Comparison of ENCODE assay signal across 20 mouse cellular contexts in the genomic region with DNA sequence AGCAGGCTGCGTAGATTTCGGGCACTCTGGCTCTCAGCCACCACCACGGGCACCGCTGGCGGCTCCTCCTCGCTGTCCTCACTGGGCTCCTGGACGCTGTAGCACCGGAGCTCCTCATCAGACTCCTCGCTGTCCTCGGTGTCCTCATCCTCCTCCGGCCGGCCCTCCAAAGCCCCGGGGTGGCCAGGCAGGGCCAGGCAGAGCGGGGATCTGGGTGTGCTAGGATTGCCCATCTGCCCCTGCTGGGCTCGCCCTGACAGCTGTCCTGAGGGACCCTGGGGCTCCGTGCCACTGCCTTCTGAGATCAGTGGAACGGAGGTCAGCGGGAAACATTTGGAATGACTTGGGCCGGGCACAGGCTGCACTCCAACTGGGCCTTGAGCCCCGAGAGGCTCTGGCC. TPM values are rescaled to one million over a fixed set of nuclear protein-coding genes. Genes with fewer than 3 reads are reported as not detected.
DNase-seq lines count a peak whose midpoint lies in the region; ATAC-seq and TF ChIP-seq lines count a peak whose summit lies in the region.
"Had no signal": no experiment of that assay in that cellular context is flagged by ENCODE, and none has a peak within 500 bp of the region (broad histone marks: within the 10 kb centered on the region; RNA-seq: fewer than 3 reads in every experiment).

No protein-coding gene starts in this region.

- no peaks in the 10 kb centered on the region for H3K27me3 ChIP-seq in cerebellum, adult 2 months (ENCODE audit: control insufficient read depth, insufficient read depth, low read length)
- H3K27me3 ChIP-seq in hindbrain, embryonic 12.5 days = peaks cover 19% of the 10 kb centered on the region
- H3K27me3 ChIP-seq in hindbrain, embryonic 16.5 days (replicated peaks; ENCODE audit: control insufficient read depth, insufficient read depth, low read length) = no peaks in the 10 kb centered on the region
- peaks cover 6% of the 10 kb centered on the region; the same call in 1 of the 2 replicates for H3K27me3 ChIP-seq in neural tube, embryonic 13.5 days
- H3K27me3 ChIP-seq in neural tube, embryonic 15.5 days (replicated peaks) = no peaks in the 10 kb centered on the region; the same call in 1 of the 2 replicates
- H3K27me3 ChIP-seq: embryonic facial prominence, embryonic 15.5 days had no signal

- no peak overlapping the region; the same call in 1 of the 2 replicates for H3K27ac ChIP-seq in cerebellum, adult 2 months (ENCODE audit: insufficient read depth, low read length)
- H3K27ac ChIP-seq in hindbrain, embryonic 12.5 days = 0 out of 2 replicates have a peak overlapping the region, but pooled peaks have one; percentile 17
- H3K27ac ChIP-seq in hindbrain, embryonic 16.5 days (ENCODE audit: low read depth, low read length) = no peak overlapping the region
- no peak overlapping the region for H3K27ac ChIP-seq in neural tube, embryonic 13.5 days (replicated peaks)
- H3K27ac ChIP-seq in neural tube, embryonic 15.5 days (replicated peaks) = no peak overlapping the region
- H3K27ac ChIP-seq: embryonic facial prominence, embryonic 15.5 days; macrophage had no signal

- no peak overlapping the region for H3K4me3 ChIP-seq in cerebellum, adult 2 months (replicated peaks; ENCODE audit: insufficient read depth, low read depth, low read length)
- no peak overlapping the region for H3K4me3 ChIP-seq in hindbrain, embryonic 12.5 days
- no peak overlapping the region for H3K4me3 ChIP-seq in hindbrain, embryonic 16.5 days (ENCODE audit: low read length)
- no peak overlapping the region for H3K4me3 ChIP-seq in neural tube, embryonic 13.5 days
- no peak overlapping the region for H3K4me3 ChIP-seq in neural tube, embryonic 15.5 days (replicated peaks)
- H3K4me3 ChIP-seq: embryonic facial prominence, embryonic 15.5 days had no signal

- no peak overlapping the region for H3K4me2 ChIP-seq in hindbrain, embryonic 12.5 days (replicated peaks)
- no peak overlapping the region for H3K4me2 ChIP-seq in hindbrain, embryonic 16.5 days (ENCODE audit: low read length)
- no peak overlapping the region for H3K4me2 ChIP-seq in neural tube, embryonic 13.5 days
- no peak overlapping the region for H3K4me2 ChIP-seq in neural tube, embryonic 15.5 days
- H3K4me2 ChIP-seq: embryonic facial prominence, embryonic 15.5 days; heart, embryonic 11.5 days had no signal

- no peak for TF ChIP-seq POLR2A in cerebellum, adult 2 months (IDR thresholded peaks at IDR 0.05; ENCODE audit: borderline replicate concordance, insufficient read depth, low read length)

- 11% methylated on average over 20 of the region's 20 CpGs for WGBS in cerebellum, adult 2 months
- WGBS in hindbrain, embryonic 12.5 days = 85% methylated on average over 18 of the region's 20 CpGs
- 77% methylated on average over 20 of the region's 20 CpGs for WGBS in hindbrain, embryonic 16.5 days
- 88% methylated on average over 20 of the region's 20 CpGs for WGBS in neural tube, embryonic 13.5 days
- 78% methylated on average over 20 of the region's 20 CpGs for WGBS in neural tube, embryonic 15.5 days

- H3K36me3 ChIP-seq in hindbrain, embryonic 12.5 days = peaks cover 4% of the 10 kb centered on the region; the same call in 1 of the 2 replicates
- H3K36me3 ChIP-seq in hindbrain, embryonic 16.5 days (ENCODE audit: control insufficient read depth, insufficient read depth, low read length) = peaks cover 27% of the 10 kb centered on the region
- peaks cover 67% of the 10 kb centered on the region for H3K36me3 ChIP-seq in neural tube, embryonic 13.5 days
- peaks cover 64% of the 10 kb centered on the region for H3K36me3 ChIP-seq in neural tube, embryonic 15.5 days
- H3K36me3 ChIP-seq: embryonic facial prominence, embryonic 15.5 days had no signal

- peak; percentile 45 to 58 for DNase-seq in cerebellum, adult 2 months
- DNase-seq in cerebellum, adult 9-10 months = no peak
- DNase-seq in frontal cortex, postnatal 36 days (ENCODE audit: low spot score in 2 of 2) = no peak
- DNase-seq: gastrocnemius, postnatal 10 days; heart, adult 11 months; kidney, adult 11 months; left cerebral cortex, postnatal 4 days; liver; retina, postnatal 1 day; right cerebral cortex, postnatal 25 days; spleen, adult 18-20 months had no signal

- H3K9me3 ChIP-seq in hindbrain, embryonic 12.5 days (replicated peaks) = no peaks in the 10 kb centered on the region
- H3K9me3 ChIP-seq in hindbrain, embryonic 16.5 days (ENCODE audit: control insufficient read depth, low read length) = no peaks in the 10 kb centered on the region
- no peaks in the 10 kb centered on the region for H3K9me3 ChIP-seq in neural tube, embryonic 13.5 days
- H3K9me3 ChIP-seq in neural tube, embryonic 15.5 days (replicated peaks) = no peaks in the 10 kb centered on the region
- H3K9me3 ChIP-seq: embryonic facial prominence, embryonic 15.5 days had no signal

- TF ChIP-seq CTCF in cerebellum, adult 2 months (IDR thresholded peaks at IDR 0.05; ENCODE audit: borderline replicate concordance, insufficient read depth, low read depth, low read length) = no peak

- H3K9ac ChIP-seq in hindbrain, embryonic 12.5 days = no peak overlapping the region
- H3K9ac ChIP-seq in hindbrain, embryonic 16.5 days (ENCODE audit: low read depth, low read length) = no peak overlapping the region
- 0 out of 2 replicates have a peak overlapping the region, but pooled peaks have one; percentile 17 for H3K9ac ChIP-seq in neural tube, embryonic 13.5 days
- H3K9ac ChIP-seq in neural tube, embryonic 15.5 days (replicated peaks) = no peak overlapping the region
- H3K9ac ChIP-seq: embryonic facial prominence, embryonic 15.5 days had no signal

- ATAC-seq in hindbrain, embryonic 12.5 days (ENCODE audit: low FRiP score) = no peak
- no peak for ATAC-seq in hindbrain, embryonic 16.5 days
- no peak for ATAC-seq in neural tube, embryonic 13.5 days (ENCODE audit: low read depth)
- ATAC-seq in neural tube, embryonic 15.5 days (ENCODE audit: low FRiP score) = no peak
- ATAC-seq: forebrain, embryonic 14.5 days; lung, postnatal 0 days had no signal

- peaks cover 68% of the 10 kb centered on the region for H3K4me1 ChIP-seq in cerebellum, adult 2 months (ENCODE audit: control insufficient read depth, insufficient read depth, low read length)
- H3K4me1 ChIP-seq in hindbrain, embryonic 12.5 days = peaks cover 28% of the 10 kb centered on the region
- peaks cover 9% of the 10 kb centered on the region for H3K4me1 ChIP-seq in hindbrain, embryonic 16.5 days (ENCODE audit: control insufficient read depth, insufficient read depth, low read depth, low read length)
- peaks cover 26% of the 10 kb centered on the region for H3K4me1 ChIP-seq in neural tube, embryonic 13.5 days (replicated peaks)
- H3K4me1 ChIP-seq in neural tube, embryonic 15.5 days = peaks cover 18% of the 10 kb centered on the region

RNA-seq across cellular contexts. Expression of a gene that starts 37.0 kb away (rescaled TPM):
- polyA plus RNA-seq in cerebellum, adult 2 months (2012; rRNA removed) = 296 and 298 TPM in 2 replicates
- polyA plus RNA-seq in hindbrain, embryonic 12.5 days (2016; fragmentation: Nextera tagmentation; extraction: Ambion mirVana) = 12.6 and 13.5 TPM in 2 replicates
- polyA plus RNA-seq in hindbrain, embryonic 16.5 days (2015; fragmentation: Nextera tagmentation; extraction: Ambion mirVana) = 35.6 and 46.6 TPM in 2 replicates
- polyA plus RNA-seq in neural tube, embryonic 13.5 days (2015; fragmentation: Nextera tagmentation; extraction: Ambion mirVana) = 28.2 and 34.2 TPM in 2 replicates
- 38.2 and 46.2 TPM in 2 replicates for polyA plus RNA-seq in neural tube, embryonic 15.5 days (2015; fragmentation: Nextera tagmentation; extraction: Ambion mirVana)

Comparison
In these comparisons a context has a peak if more than half of its experiments do, and no peak if none do; other contexts are left out.
1. DNase-seq: peak in cerebellum, adult 2 months (2 of 2); none in cerebellum, adult 9-10 months (single experiment) and frontal cortex, postnatal 36 days (0 of 2).